ENCODE assay signal across 8 mouse cellular contexts in the genomic region with DNA sequence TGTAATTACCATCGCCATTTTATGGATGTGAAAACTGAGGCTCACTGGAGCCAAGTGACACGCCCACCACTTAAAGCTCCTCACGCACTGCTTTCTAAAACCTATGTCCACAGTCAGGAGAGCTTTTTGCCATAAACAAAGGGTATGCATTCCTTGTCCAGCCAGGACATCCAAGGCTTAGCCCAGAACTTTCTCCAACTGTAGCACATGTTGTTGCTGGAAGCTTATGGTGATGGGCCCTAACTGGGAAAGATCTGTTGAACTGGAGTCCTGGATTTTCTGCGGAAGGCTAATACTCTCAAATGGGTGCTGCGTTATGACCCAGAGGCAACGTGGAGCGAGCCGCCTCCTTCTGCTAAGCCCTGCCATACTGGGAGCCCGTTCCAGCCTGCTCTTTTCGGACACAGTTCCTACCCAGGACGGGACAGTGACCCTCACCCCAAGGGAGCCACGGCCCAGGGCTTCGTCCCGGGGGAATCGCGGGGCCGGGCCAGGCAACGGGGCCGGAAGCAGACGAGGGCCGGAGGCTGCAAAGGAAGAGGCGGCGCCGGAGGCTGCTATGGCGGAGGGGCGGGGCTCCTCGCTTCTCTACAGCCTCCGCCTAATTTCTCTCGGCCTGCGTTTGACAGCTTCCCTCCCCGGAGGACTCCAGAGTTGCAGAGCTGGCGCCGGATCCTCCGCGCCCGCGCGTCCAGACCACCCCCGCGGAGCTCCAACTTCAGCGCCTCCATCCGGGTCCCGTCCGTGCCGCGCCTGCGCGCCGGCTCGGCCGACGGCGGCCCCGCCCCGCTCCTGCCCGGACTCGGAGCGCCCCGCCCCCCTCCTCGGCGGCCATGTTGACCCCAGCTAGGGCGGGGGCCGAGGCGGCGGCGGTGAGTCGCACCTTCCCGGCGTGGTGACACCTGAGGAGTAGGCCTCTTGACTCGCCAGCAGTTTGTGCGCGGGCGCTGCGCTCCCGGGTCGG. TPM values are rescaled to one million over a fixed set of nuclear protein-coding genes. Genes with fewer than 3 reads are reported as not detected.
A peak's percentile ranks its signal among the peaks of the same experiment; 100 is the strongest.
DNase-seq lines count a peak whose midpoint lies in the region; ATAC-seq and TF ChIP-seq lines count a peak whose summit lies in the region.

A gene (minus strand): TSS at position 767 of the 964 bp plus-strand sequence.

- H3K9ac ChIP-seq in embryonic facial prominence, embryonic 14.5 days (ENCODE audit: low read depth, low read length) = peak within 1 kb of the TSS; percentile 89
- H3K9ac ChIP-seq in limb, embryonic 14.5 days (ENCODE audit: low read depth, low read length, severe bottlenecking) = peak within 1 kb of the TSS; percentile 85
- peak within 1 kb of the TSS; percentile 86 for H3K9ac ChIP-seq in midbrain, embryonic 16.5 days (ENCODE audit: low read depth, low read length)

- H3K27ac ChIP-seq in bone marrow, adult 2 months (ENCODE audit: control insufficient read depth, insufficient read depth, low read depth, low read length, poor library complexity) = peak within 1 kb of the TSS; percentile 99
- peak within 1 kb of the TSS; percentile 99 for H3K27ac ChIP-seq in embryonic facial prominence, embryonic 14.5 days (replicated peaks; ENCODE audit: low read depth, low read length)
- peak within 1 kb of the TSS; percentile 93 for H3K27ac ChIP-seq in limb, embryonic 14.5 days (replicated peaks; ENCODE audit: low read depth, low read length)
- peak within 1 kb of the TSS; percentile 96 for H3K27ac ChIP-seq in midbrain, embryonic 16.5 days (ENCODE audit: low read length)

- H3K4me3 ChIP-seq in bone marrow, adult 2 months (replicated peaks; ENCODE audit: control insufficient read depth, low read depth, low read length) = peak within 1 kb of the TSS; percentile 78
- peak within 1 kb of the TSS; percentile 83 for H3K4me3 ChIP-seq in embryonic facial prominence, embryonic 14.5 days (ENCODE audit: low read depth, low read length)
- H3K4me3 ChIP-seq in limb, embryonic 14.5 days (replicated peaks; ENCODE audit: low read length) = peak within 1 kb of the TSS; percentile 69
- H3K4me3 ChIP-seq in midbrain, embryonic 16.5 days (ENCODE audit: low read depth, low read length) = peak within 1 kb of the TSS; percentile 73

- H3K36me3 ChIP-seq in embryonic facial prominence, embryonic 14.5 days (ENCODE audit: control insufficient read depth, insufficient read depth, low read length) = no peaks in the 10 kb centered on the region
- H3K36me3 ChIP-seq in limb, embryonic 14.5 days (ENCODE audit: control insufficient read depth, insufficient read depth, low read length) = 0 out of 2 replicates have a peak, but pooled peaks cover 10% of the 10 kb centered on the region
- H3K36me3 ChIP-seq in midbrain, embryonic 16.5 days (ENCODE audit: control insufficient read depth, insufficient read depth, low read length) = peaks cover 3% of the 10 kb centered on the region; the same call in 1 of the 2 replicates

- H3K4me1 ChIP-seq in bone marrow, adult 2 months (ENCODE audit: control insufficient read depth, insufficient read depth, low read length) = peaks cover 4% of the 10 kb centered on the region; the same call in 1 of the 2 replicates
- H3K4me1 ChIP-seq in embryonic facial prominence, embryonic 14.5 days (ENCODE audit: control insufficient read depth, insufficient read depth, low read length) = peaks cover 37% of the 10 kb centered on the region
- peaks cover 28% of the 10 kb centered on the region for H3K4me1 ChIP-seq in limb, embryonic 14.5 days (ENCODE audit: control insufficient read depth, insufficient read depth, low read length)
- H3K4me1 ChIP-seq in midbrain, embryonic 16.5 days (ENCODE audit: control insufficient read depth, insufficient read depth, low read length) = peaks cover 24% of the 10 kb centered on the region

- ATAC-seq in embryonic facial prominence, embryonic 14.5 days (ENCODE audit: low read depth) = peak; percentile 88
- ATAC-seq in limb, embryonic 14.5 days (ENCODE audit: low FRiP score, low read depth) = peak; percentile 90
- peak; percentile 92 for ATAC-seq in midbrain, embryonic 16.5 days

- no peaks in the 10 kb centered on the region for H3K27me3 ChIP-seq in embryonic facial prominence, embryonic 14.5 days (replicated peaks; ENCODE audit: control insufficient read depth, insufficient read depth, low read length)
- no peaks in the 10 kb centered on the region for H3K27me3 ChIP-seq in limb, embryonic 14.5 days (ENCODE audit: control insufficient read depth, insufficient read depth, low read length)
- no peaks in the 10 kb centered on the region for H3K27me3 ChIP-seq in midbrain, embryonic 16.5 days (ENCODE audit: control insufficient read depth, insufficient read depth, low read depth, low read length)

- DNase-seq in A20 (ENCODE audit: low read depth, low spot score) = peak; percentile 93
- peak; percentile 95 for DNase-seq in embryonic facial prominence, embryonic 14.5 days (ENCODE audit: low spot score)
- DNase-seq in heart, adult 8-10 months (ENCODE audit: low spot score) = peak; percentile 91
- peak; percentile 87 to 90 for DNase-seq in kidney, adult 8-10 months
- peak; percentile 91 for DNase-seq in limb, embryonic 14.5 days (ENCODE audit: low spot score)
- DNase-seq in spleen, postnatal 10 days (ENCODE audit: low spot score in 2 of 2) = peak; percentile 97 to 98

- peak; percentile 72; the same call in 1 of the 2 replicates for TF ChIP-seq POLR2A in bone marrow, adult 2 months (IDR thresholded peaks at IDR 0.05; ENCODE audit: borderline replicate concordance, control insufficient read depth, low read depth, low read length)
- no peak; the same call in 1 of the 2 replicates for TF ChIP-seq POLR2A in limb, embryonic 14.5 days (IDR thresholded peaks at IDR 0.05; ENCODE audit: borderline replicate concordance, extremely low read depth, insufficient read depth, insufficient read length)

- no peaks in the 10 kb centered on the region for H3K9me3 ChIP-seq in embryonic facial prominence, embryonic 14.5 days (ENCODE audit: control insufficient read depth, low read length)
- H3K9me3 ChIP-seq in limb, embryonic 14.5 days (ENCODE audit: control insufficient read depth, low read length) = no peaks in the 10 kb centered on the region
- H3K9me3 ChIP-seq in midbrain, embryonic 16.5 days (replicated peaks; ENCODE audit: control insufficient read depth, low read length, poor library complexity, severe bottlenecking) = no peaks in the 10 kb centered on the region

- H3K4me2 ChIP-seq in embryonic facial prominence, embryonic 14.5 days (ENCODE audit: low read depth, low read length) = peak within 1 kb of the TSS; percentile 93
- peak within 1 kb of the TSS; percentile 65 for H3K4me2 ChIP-seq in limb, embryonic 14.5 days (replicated peaks; ENCODE audit: low read depth, low read length, severe bottlenecking)
- H3K4me2 ChIP-seq in midbrain, embryonic 16.5 days (ENCODE audit: low read length) = peak within 1 kb of the TSS; percentile 75

- TF ChIP-seq CTCF in bone marrow, adult 2 months (IDR thresholded peaks at IDR 0.05; ENCODE audit: control insufficient read depth, insufficient read depth, low read length) = no peak

- under 1% methylated on average over 76 of the region's 76 CpGs for WGBS in bone marrow, adult 2 months
- WGBS in embryonic facial prominence, embryonic 14.5 days = under 1% methylated on average over 48 of the region's 76 CpGs
- WGBS in limb, embryonic 14.5 days = under 1% methylated on average over 53 of the region's 76 CpGs
- under 1% methylated on average over 44 of the region's 76 CpGs for WGBS in midbrain, embryonic 16.5 days

RNA-seq across cellular contexts. Expression of the gene that starts here (rescaled TPM):
- polyA plus RNA-seq in bone marrow, adult 2 months (2011; ENCODE audit: insufficient read depth, insufficient read length, low replicate concordance, missing spikeins) = 2.8 and 10.4 TPM in 2 replicates
- 8.4 and 11.3 TPM in 2 replicates for polyA plus RNA-seq in embryonic facial prominence, embryonic 14.5 days (2014; fragmentation: Nextera tagmentation; extraction: Ambion mirVana)
- 10 to 100 TPM in 3 of 4 experiments, 1 to 10 TPM in 1; 9.2 to 13.8 (median 13.2) TPM for total RNA-seq in heart, adult 8-10 months (2022)
- 12.2 and 13.7 TPM in 2 replicates for polyA plus RNA-seq in limb, embryonic 14.5 days (2012; rRNA removed)
- polyA plus RNA-seq in limb, embryonic 14.5 days (2014; fragmentation: Nextera tagmentation; extraction: Ambion mirVana) = 10.9 and 12.5 TPM in 2 replicates
- 14.7 and 18.5 TPM in 2 replicates for polyA plus RNA-seq in midbrain, embryonic 16.5 days (2015; fragmentation: Nextera tagmentation; extraction: Ambion mirVana)

Comparison
In these comparisons a context has a peak if more than half of its experiments do, and no peak if none do; other contexts are left out.
1. Peak in every context shown above with its lines: DNase-seq, ATAC-seq, H3K4me3 ChIP-seq and H3K27ac ChIP-seq.